Mouse (Mus musculus): Measurements from ENCODE around the gene Sgcd. TPM values are rescaled to one million over a fixed set of nuclear protein-coding genes. Genes with fewer than 3 reads are reported as not detected.

The Sgcd gene
- polyA plus RNA-seq, 1 experiment from 2014 or later: 0.23 TPM

DNA sequence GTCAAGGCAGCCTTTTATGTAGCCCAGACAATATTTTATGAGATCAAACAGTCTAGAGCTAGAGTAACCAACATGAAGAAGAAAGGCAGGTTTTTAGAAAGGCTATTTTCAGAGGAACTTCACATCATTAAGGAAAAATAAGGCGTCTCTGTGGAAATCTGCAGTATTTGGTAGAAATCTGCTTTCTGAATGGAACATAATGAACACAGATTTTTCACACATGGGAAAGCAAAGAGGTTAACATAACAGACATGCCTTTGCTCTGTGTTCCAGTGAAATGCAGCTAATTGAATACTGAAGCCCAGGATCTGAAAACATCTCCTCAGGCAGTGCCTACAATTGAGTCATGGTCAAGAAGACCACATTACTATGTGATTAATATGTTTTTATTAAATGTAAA lies 746.4 kb downstream of the Sgcd start:
- no peaks in the 10 kb centered on the region for H3K27me3 ChIP-seq (replicated peaks)
- H3K9ac ChIP-seq: no peak overlapping the region
- no peak overlapping the region for H3K4me2 ChIP-seq
- WGBS (ENCODE audit: insufficient replicate concordance): 61% methylated on average over 1 of the region's 1 CpGs
- no peaks in the 10 kb centered on the region for H3K9me3 ChIP-seq (replicated peaks)
- H3K36me3 ChIP-seq: no peaks in the 10 kb centered on the region
- no peak overlapping the region for H3K4me3 ChIP-seq
- H3K4me1 ChIP-seq: no peaks in the 10 kb centered on the region
- no peak overlapping the region for H3K27ac ChIP-seq
- ATAC-seq: no peak

DNA sequence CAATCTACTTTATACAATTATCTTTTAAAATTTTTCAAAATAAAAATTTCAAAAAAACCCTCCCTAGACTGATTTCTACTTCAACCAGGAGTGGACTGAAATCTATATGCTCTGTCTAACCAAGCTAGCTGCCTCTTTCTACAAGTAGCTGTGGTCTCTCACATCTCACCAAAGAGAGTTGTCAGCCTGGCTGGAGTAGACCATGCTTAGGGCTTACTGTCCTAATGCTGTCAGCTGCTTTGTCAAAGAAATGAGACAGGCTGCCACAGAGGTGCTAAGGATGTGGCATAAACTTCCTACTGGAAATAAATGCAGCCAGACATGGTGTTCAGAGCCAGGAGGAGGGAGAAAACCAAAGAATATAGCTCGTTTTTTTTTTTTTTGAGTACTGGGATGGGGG lies 760.5 kb downstream of the Sgcd start:
- no peaks in the 10 kb centered on the region for H3K36me3 ChIP-seq
- ATAC-seq: no peak
- no peak overlapping the region for H3K9ac ChIP-seq
- no peak overlapping the region for H3K4me2 ChIP-seq
- no peaks in the 10 kb centered on the region for H3K4me1 ChIP-seq
- no peaks in the 10 kb centered on the region for H3K27me3 ChIP-seq (replicated peaks)
- no peaks in the 10 kb centered on the region for H3K9me3 ChIP-seq (replicated peaks)
- no peak overlapping the region for H3K4me3 ChIP-seq
- 5% methylated on average over 1 of the region's 1 CpGs for WGBS (ENCODE audit: insufficient replicate concordance)
- H3K27ac ChIP-seq: no peak overlapping the region

DNA sequence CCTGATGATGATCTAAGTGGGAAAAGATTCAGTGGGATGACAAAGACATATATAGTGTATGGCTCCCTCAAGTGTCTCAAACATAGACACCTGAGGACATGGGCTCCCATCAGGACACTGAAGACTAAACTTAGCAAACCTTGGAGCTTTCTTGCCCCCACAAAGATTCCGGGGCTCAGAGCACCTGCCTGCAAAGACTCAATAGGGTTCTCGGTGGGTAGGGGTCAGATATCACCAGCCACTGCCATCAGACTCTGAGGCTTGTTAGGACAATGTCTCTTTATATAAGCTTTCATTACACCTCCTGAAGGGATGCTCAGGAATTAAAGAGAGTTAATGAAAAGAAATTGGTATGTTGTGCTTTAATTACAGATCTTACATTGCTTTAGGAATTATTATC lies 764.6 kb downstream of the Sgcd start:
- Histone ChIP-seq H3K4me2 (no peak overlapping the region), H3K4me3 (no peak overlapping the region), H3K27ac (no peak overlapping the region), H3K27me3 (replicated peaks) (no peaks in the 10 kb centered on the region), H3K9ac (no peak overlapping the region), H3K36me3 (no peaks in the 10 kb centered on the region), H3K9me3 (replicated peaks) (no peaks in the 10 kb centered on the region), H3K4me1 (no peaks in the 10 kb centered on the region)
- 64% methylated on average over 2 of the region's 2 CpGs for WGBS (ENCODE audit: insufficient replicate concordance)
- ATAC-seq: no peak

DNA sequence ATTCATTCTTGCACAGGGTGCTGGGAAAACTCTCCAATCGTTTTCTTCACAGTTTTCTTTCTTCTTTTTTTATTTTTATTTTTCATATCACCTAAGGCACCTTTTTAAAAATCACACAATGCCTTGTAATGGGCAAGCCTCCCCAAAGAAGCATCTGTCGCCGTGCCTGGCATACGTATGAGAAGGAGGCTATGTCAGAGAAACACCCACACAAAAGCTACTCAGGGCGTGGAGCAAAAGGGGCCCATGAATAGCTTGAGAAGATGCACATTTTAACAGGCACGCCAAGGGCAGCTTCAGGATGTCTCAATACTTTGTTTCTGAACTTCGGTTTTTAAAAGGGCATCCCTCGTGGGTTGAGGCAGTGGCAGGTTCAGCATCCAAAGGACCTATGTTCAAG lies 777.2 kb downstream of the Sgcd start:
- Histone ChIP-seq H3K27ac (no peak overlapping the region), H3K27me3 (replicated peaks) (no peaks in the 10 kb centered on the region), H3K9me3 (replicated peaks) (no peaks in the 10 kb centered on the region), H3K36me3 (no peaks in the 10 kb centered on the region), H3K4me1 (no peaks in the 10 kb centered on the region), H3K9ac (no peak overlapping the region), H3K4me3 (no peak overlapping the region), H3K4me2 (no peak overlapping the region)
- ATAC-seq: no peak
- 59% methylated on average over 8 of the region's 8 CpGs for WGBS (ENCODE audit: insufficient replicate concordance)

DNA sequence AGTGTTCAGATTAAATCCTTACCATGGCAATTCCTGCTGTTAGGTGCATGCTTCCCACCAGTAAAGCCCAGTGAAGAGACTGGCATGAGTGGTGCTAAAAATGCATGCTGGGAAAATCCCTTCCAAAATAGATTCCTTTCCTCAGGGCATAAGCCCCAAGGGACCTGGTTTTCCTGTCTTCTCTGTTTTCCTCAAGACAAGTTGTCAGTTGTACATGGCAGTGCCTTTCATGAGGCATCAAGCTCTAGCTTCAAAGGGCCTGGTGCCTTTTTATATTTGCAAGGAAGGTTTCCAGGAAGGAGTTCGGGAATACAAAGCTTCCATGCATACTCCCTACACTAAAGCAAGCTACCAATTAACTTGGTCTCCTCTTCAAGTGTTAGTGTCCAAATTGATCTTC lies 782.3 kb downstream of the Sgcd start:
- Histone ChIP-seq H3K27me3 (replicated peaks) (no peaks in the 10 kb centered on the region), H3K9me3 (replicated peaks) (no peaks in the 10 kb centered on the region), H3K27ac (no peak overlapping the region), H3K4me3 (no peak overlapping the region), H3K4me2 (no peak overlapping the region), H3K36me3 (no peaks in the 10 kb centered on the region), H3K4me1 (no peaks in the 10 kb centered on the region), H3K9ac (no peak overlapping the region)
- 55% methylated on average over 1 of the region's 1 CpGs for WGBS (ENCODE audit: insufficient replicate concordance)
- ATAC-seq: no peak

DNA sequence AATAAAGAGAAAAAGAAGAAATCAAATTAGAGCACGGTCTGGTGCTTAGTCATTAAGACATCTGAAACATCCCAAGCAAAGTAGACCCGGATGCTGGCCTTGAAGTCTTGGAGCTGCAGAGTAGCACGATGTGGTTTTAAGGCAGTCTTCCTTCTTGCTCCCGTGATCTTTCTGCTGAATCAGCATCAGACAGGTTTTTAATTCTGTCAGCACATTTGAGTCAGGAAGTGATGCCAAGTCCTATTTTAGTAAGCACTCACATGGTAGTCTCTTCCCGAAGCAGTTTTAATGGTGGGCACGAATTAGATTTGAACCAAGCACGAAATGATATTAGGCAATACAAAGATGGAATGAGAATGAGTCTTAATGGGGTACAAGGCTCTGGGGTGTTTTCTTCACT lies 789.7 kb downstream of the Sgcd start:
- Histone ChIP-seq H3K36me3 (no peaks in the 10 kb centered on the region), H3K9me3 (replicated peaks) (no peaks in the 10 kb centered on the region), H3K4me2 (no peak overlapping the region), H3K27ac (no peak overlapping the region), H3K4me1 (no peaks in the 10 kb centered on the region), H3K27me3 (replicated peaks) (no peaks in the 10 kb centered on the region), H3K4me3 (no peak overlapping the region), H3K9ac (no peak overlapping the region)
- no peak for ATAC-seq
- 63% methylated on average over 7 of the region's 7 CpGs for WGBS (ENCODE audit: insufficient replicate concordance)

DNA sequence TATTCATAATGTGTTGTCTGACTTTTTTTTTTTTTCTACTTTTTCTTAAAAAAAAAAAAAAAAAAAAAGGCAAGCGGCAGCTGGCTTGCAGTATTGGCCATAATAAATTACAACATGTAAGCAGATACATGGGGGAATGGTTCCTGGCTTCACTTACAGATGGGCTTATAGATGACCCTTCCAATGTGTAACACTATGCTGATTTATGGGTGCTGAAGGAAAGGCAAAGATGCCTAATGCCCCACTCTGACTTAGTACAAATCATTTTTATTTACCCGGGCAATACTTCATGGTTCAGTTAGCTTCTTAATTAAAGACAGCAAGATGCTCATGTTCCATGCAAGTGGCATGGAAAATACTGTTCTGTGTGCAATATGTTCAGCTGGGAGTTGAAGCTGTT lies 800.2 kb downstream of the Sgcd start:
- H3K9me3 ChIP-seq (replicated peaks): no peaks in the 10 kb centered on the region

DNA sequence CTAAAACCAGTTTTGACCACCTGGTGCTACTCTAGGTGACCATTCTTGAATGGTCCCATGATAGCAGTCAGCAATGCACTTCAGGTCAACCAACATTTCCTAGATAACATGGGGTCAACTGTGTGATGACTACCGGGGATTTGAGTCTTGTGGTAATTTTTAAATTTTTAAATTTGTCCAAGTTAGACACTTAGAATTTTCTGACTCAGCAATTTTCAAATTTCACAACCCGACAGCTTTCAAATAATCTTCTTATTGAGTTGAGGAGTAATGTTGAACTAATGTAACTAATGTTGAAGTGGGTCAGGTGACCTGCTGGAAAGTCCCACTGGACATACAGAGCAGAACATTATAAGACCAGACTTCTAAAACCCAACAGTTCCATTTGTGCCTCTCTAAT lies 813.8 kb downstream of the Sgcd start:
- H3K27ac ChIP-seq: no peak overlapping the region
- H3K27me3 ChIP-seq (replicated peaks): no peaks in the 10 kb centered on the region
- 59% methylated on average over 2 of the region's 2 CpGs for WGBS (ENCODE audit: insufficient replicate concordance)
- H3K4me3 ChIP-seq: no peak overlapping the region
- H3K4me1 ChIP-seq: no peaks in the 10 kb centered on the region
- H3K9ac ChIP-seq: no peak overlapping the region
- no peaks in the 10 kb centered on the region for H3K9me3 ChIP-seq (replicated peaks)
- H3K4me2 ChIP-seq: no peak overlapping the region
- H3K36me3 ChIP-seq: no peaks in the 10 kb centered on the region
- ATAC-seq: no peak

More for the DNA sequence above, 800.2 kb downstream of the Sgcd start:
- no peaks in the 10 kb centered on the region for H3K4me1 ChIP-seq
- no peak overlapping the region for H3K4me3 ChIP-seq
- no peaks in the 10 kb centered on the region for H3K27me3 ChIP-seq (replicated peaks)
- no peak overlapping the region for H3K4me2 ChIP-seq
- no peak overlapping the region for H3K27ac ChIP-seq
- 83% methylated on average over 2 of the region's 2 CpGs for WGBS (ENCODE audit: insufficient replicate concordance)
- H3K36me3 ChIP-seq: no peaks in the 10 kb centered on the region
- ATAC-seq: no peak
- no peak overlapping the region for H3K9ac ChIP-seq

DNA sequence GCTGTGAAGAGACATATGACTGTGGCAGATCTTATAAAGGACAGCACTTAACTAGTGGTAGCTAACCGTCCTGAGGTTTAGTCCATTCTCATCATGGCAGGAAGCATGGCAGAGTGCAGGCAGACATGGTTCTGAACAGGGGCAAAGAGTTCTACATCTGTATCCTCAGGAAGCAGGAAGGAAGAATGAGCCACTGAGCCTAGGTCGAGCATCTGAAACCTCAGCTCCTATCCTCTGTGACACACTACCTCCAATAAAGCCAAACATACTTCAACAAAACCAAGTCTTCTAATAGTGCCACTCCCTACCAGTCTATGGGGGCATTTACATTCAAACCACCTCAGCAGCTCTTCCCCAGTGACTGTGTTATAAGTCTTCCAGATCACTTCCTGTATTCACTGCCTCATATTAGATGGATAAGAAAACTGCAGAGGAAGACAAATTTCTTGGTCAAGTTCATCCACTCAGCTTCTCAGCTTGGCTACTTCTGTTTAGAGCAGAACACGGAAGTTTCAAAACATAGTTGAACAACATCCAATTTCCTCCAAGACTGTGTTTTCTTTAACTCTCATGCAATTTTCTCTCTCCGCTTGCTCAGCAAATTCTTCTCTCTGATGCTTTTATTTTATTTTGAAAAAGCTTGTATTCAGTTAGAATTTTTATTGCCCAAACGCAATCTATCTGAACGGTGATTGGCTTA lies 817.7 kb downstream of the Sgcd start:
- H3K9me3 ChIP-seq (replicated peaks): no peaks in the 10 kb centered on the region
- 53% methylated on average over 6 of the region's 6 CpGs for WGBS (ENCODE audit: insufficient replicate concordance)
- no peak overlapping the region for H3K4me2 ChIP-seq
- no peak overlapping the region for H3K27ac ChIP-seq
- no peak overlapping the region for H3K9ac ChIP-seq
- H3K4me1 ChIP-seq: no peaks in the 10 kb centered on the region
- H3K4me3 ChIP-seq: no peak overlapping the region
- no peaks in the 10 kb centered on the region for H3K36me3 ChIP-seq
- ATAC-seq: no peak
- H3K27me3 ChIP-seq (replicated peaks): no peaks in the 10 kb centered on the region

DNA sequence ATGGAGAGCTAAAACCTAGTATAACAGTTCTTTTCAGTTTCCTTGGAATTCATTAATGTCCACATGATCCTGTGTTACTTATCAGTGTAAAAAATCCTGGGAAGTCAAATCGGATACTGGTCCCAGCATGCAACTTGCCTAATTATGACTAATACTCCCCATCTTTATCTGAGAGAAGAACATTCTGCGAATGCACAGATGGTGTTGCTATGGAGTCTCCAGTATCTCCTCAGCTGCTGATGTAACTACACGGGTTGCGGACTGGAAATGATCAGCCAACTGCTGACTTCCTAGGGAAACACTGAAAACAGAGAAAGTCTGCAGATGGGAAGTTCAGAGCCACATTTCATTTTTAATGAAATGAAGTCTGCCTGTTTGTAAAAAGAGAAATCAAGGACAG lies 821.4 kb downstream of the Sgcd start:
- Histone ChIP-seq H3K27me3 (replicated peaks) (no peaks in the 10 kb centered on the region), H3K36me3 (no peaks in the 10 kb centered on the region), H3K9ac (no peak overlapping the region), H3K4me3 (no peak overlapping the region), H3K9me3 (replicated peaks) (no peaks in the 10 kb centered on the region), H3K27ac (no peak overlapping the region), H3K4me1 (no peaks in the 10 kb centered on the region), H3K4me2 (no peak overlapping the region)
- ATAC-seq: no peak
- WGBS (ENCODE audit: insufficient replicate concordance): 61% methylated on average over 4 of the region's 4 CpGs

DNA sequence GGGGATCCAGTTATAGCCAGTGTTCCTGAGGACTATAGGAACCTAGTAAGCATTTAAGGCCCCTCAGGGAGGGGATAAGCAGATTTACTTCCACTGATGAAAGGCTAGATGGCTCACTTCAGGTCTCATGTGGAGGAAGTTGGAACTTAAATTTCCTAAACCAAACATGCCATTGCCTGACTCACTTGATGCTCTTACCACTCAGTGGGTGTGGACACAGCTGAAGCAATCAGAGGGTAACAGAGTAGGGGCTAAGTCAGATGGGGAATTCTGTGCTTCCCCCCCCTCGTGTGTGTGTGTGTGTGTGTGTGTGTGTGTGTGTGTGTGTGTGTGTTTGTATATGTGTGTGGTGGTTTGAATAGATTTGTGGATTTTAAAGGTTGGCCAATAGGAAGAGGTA lies 830.7 kb downstream of the Sgcd start:
- no peak overlapping the region for H3K4me2 ChIP-seq
- no peaks in the 10 kb centered on the region for H3K27me3 ChIP-seq (replicated peaks)
- no peak for ATAC-seq
- no peaks in the 10 kb centered on the region for H3K9me3 ChIP-seq (replicated peaks)
- H3K4me1 ChIP-seq: no peaks in the 10 kb centered on the region
- WGBS (ENCODE audit: insufficient replicate concordance): 30% methylated on average over 1 of the region's 1 CpGs
- no peak overlapping the region for H3K9ac ChIP-seq
- H3K27ac ChIP-seq: no peak overlapping the region
- no peak overlapping the region for H3K4me3 ChIP-seq
- no peaks in the 10 kb centered on the region for H3K36me3 ChIP-seq

DNA sequence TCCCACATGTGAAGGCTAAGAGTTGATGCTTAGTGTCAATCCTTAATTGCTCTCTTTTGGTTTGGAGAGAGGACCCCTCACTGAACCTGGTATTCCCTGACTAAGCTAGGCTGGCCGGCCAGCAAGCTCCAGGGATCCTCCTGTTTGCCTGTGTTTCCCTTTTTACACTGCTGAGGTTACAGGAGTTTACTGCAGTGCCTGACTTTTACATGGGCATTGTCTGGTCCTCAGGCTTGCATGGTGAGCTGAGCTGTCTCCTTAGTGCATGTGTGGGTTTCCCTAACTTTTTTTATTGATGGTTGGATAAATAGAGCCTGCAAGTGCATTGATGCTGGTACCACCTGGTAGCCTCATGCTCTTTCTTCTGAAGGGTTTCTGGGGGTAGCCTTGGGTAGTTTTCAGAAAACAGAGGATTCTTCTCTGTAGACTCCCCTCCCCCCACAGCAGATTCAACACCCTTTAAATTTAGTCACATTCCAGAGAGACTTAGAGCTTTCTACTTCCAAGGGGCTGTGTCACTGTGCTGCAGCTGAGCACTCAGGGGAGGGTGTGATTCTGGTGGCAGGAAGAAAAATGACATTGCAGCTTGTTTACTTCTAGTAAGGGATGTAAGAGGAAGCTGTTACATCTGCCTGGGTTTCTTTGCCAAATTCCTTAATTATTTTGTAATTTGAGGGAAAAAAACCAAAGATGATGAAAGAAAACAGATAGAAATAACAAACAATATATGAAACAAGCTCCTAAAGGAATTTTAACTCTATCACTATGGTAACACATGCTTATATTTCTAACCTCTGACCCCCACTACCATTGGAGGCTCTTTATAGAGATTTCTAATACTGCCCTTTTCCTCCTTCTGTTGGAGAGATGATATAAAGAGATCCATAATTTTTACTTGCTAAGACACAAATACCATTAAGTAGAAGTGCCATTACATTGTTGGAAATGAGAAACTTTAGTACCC lies 831.8 kb downstream of the Sgcd start:
- 45% methylated on average over 1 of the region's 1 CpGs for WGBS (ENCODE audit: insufficient replicate concordance)
- no peak overlapping the region for H3K4me2 ChIP-seq
- no peak overlapping the region for H3K9ac ChIP-seq
- ATAC-seq: no peak
- no peak overlapping the region for H3K4me3 ChIP-seq
- H3K27ac ChIP-seq: no peak overlapping the region
- no peaks in the 10 kb centered on the region for H3K9me3 ChIP-seq (replicated peaks)
- H3K36me3 ChIP-seq: no peaks in the 10 kb centered on the region
- H3K4me1 ChIP-seq: no peaks in the 10 kb centered on the region
- H3K27me3 ChIP-seq (replicated peaks): no peaks in the 10 kb centered on the region
